Mouse (Mus musculus) MEL (cell line): ENCODE results near the gene Arid1b.

Source experiments
- CTCF ChIP-seq, 3 experiments: IDR thresholded peaks in 2 of 3; conservative IDR thresholded peaks in 1 of 3; 2 replicates each; pipeline ENCODE4 v1.5.1; 2011 to 2012; ENCODE audit warnings: low read length in 3 of 3, low read depth in 2 of 3, mild to moderate bottlenecking in 2 of 3, improper control_type of control experiment in 1 of 3, inconsistent platforms in 1 of 3, mixed read lengths in 1 of 3, moderate library complexity in 1 of 3; ENCODE audit not compliant: control insufficient read depth in 1 of 3, insufficient read depth in 1 of 3, poor library complexity in 1 of 3, severe bottlenecking in 1 of 3
- ELF1 ChIP-seq: IDR thresholded peaks from 2 replicates; pipeline ENCODE4 v1.6.1; 2014; ENCODE audit warnings: low read depth, mild to moderate bottlenecking, inconsistent platforms, low read length, improper control_type of control experiment, moderate library complexity
- HCFC1 ChIP-seq: IDR thresholded peaks from 2 replicates; pipeline ENCODE4 v1.6.1; 2012; ENCODE audit warnings: low read depth, mild to moderate bottlenecking, inconsistent platforms, low read length, improper control_type of control experiment, moderate library complexity
- MAX ChIP-seq: IDR thresholded peaks from 2 replicates; pipeline ENCODE4 v1.6.1; 2011; ENCODE audit warnings: low read length, improper control_type of control experiment
- MEF2A ChIP-seq: IDR thresholded peaks from 2 replicates; pipeline ENCODE4 v1.6.1; 2014; ENCODE audit warnings: low read depth, mild to moderate bottlenecking, inconsistent platforms, low read length, improper control_type of control experiment; ENCODE audit not compliant: poor library complexity, insufficient replicate concordance, severe bottlenecking; ENCODE audit errors: extremely low read depth
- POLR2A ChIP-seq, 2 experiments: IDR thresholded peaks; 2 replicates each; pipeline ENCODE4 v1.6.1; 2011 to 2012; ENCODE audit warnings: low read length in 2 of 2, mild to moderate bottlenecking in 2 of 2, control low read depth in 1 of 2, improper control_type of control experiment in 1 of 2, low read depth in 1 of 2, moderate library complexity in 1 of 2; ENCODE audit not compliant: control insufficient read depth in 1 of 2, insufficient read depth in 1 of 2, poor library complexity in 1 of 2
- POLR2AphosphoS2 ChIP-seq: IDR thresholded peaks from 2 replicates; pipeline ENCODE4 v1.6.1; 2011; ENCODE audit warnings: low read length, improper control_type of control experiment
- POLR2AphosphoS5 ChIP-seq: IDR thresholded peaks from 2 replicates; pipeline ENCODE4 v1.6.1; 2012; ENCODE audit warnings: low read depth, borderline replicate concordance, mild to moderate bottlenecking, inconsistent platforms, low read length, moderate library complexity, mixed read lengths
- USF1 ChIP-seq: IDR thresholded peaks from 2 replicates; pipeline ENCODE4 v1.6.1; 2014; ENCODE audit warnings: low read depth, mild to moderate bottlenecking, inconsistent platforms, low read length, improper control_type of control experiment, moderate library complexity
- ZC3H11A ChIP-seq: IDR thresholded peaks from 2 replicates; pipeline ENCODE4 v1.6.1; 2012; ENCODE audit warnings: low read depth, mild to moderate bottlenecking, inconsistent platforms, low read length, improper control_type of control experiment

DNA sequence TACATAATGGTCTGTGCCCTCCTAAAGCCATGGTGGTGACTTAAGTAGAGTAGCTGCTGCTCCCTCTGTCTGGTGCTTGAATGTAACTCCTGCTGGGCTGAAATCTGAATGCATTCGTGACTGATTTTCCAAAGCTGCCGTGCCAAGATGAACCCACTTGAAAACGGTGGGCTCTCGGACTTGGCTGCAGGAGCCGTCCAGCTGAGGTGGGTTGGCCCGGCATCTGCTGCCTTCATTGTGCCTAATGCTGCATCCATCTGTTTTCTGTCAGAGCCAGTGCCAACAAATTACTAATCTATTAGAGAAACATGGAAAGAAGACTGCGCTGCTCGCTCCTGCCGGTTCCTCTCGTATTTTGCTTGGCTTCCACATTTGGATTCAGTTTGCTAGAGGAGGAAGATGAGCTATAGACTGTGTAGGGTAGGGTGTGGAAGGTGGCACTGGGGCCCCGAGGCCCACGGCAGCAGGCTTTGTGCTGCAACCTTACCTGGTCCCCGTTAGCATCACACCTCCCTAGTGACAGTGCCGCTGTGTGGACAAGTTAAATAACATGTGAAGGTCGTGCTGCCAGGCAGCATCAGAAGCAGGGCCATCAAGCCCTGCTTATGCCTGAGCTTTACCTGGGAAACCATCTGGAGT lies 292.6 kb downstream of the Arid1b start:
- TF ChIP-seq POLR2A (IDR thresholded peaks at IDR 0.05; ENCODE audit: control insufficient read depth in 1 of 2, insufficient read depth in 1 of 2, low read depth in 1 of 2, low read length in 2 of 2, poor library complexity in 1 of 2) (no peak), CTCF (IDR thresholded peaks at IDR 0.05 in 2 of 3, conservative IDR thresholded peaks at IDR 0.05 in 1 of 3; ENCODE audit: control insufficient read depth in 1 of 3, insufficient read depth in 1 of 3, low read depth in 2 of 3, low read length in 3 of 3, poor library complexity in 1 of 3, severe bottlenecking in 1 of 3) (no peak), MEF2A (no peak), POLR2AphosphoS5 (no peak), ELF1 (no peak), MAX (no peak), HCFC1 (no peak), ZC3H11A (no peak), POLR2AphosphoS2 (no peak), USF1 (no peak)
